Mouse (Mus musculus): ENCODE measurements around the gene Dnaja3. TPM values are rescaled to one million over a fixed set of nuclear protein-coding genes. Genes with fewer than 3 reads are reported as not detected.

Dnaja3 gene
- total RNA-seq (2021), result 10 to 100 TPM; 82.7 to 84.7 TPM

GRCm38 (mm10) chr16:4639831-4640237 lies at the start of gene Dnaja3, which contains the start of gene Vasn:
Gene Dnaja3 (plus strand): TSS chr16:4639989.
Gene Vasn (plus strand): TSS chr16:4639941.
- peak; percentile 91 for DNase-seq

GRCm38 (mm10) chr16:4590236-4590635 lies 49.6 kb upstream of the Dnaja3 start:
- no peak for DNase-seq

GRCm38 (mm10) chr16:4592909-4593875 lies 46.6 kb upstream of the Dnaja3 start:
- DNase-seq, result peak; percentile 74

- DNase-seq, result peak; percentile 74
Measured at GRCm38 (mm10) chr16:4593971-4594813, 45.6 kb upstream of the Dnaja3 start, which contains the start of gene Glis2. Gene Glis2 (plus strand): TSS chr16:4594713.

GRCm38 (mm10) chr16:4594814-4595526 lies 44.8 kb upstream of the Dnaja3 start:
- peak; percentile 65 for DNase-seq

GRCm38 (mm10) chr16:4595527-4595963 lies 44.2 kb upstream of the Dnaja3 start:
- peak; percentile 67 for DNase-seq

GRCm38 (mm10) chr16:4596141-4596728 lies 43.6 kb upstream of the Dnaja3 start:
- no peak for DNase-seq

GRCm38 (mm10) chr16:4596836-4597235 lies 43.0 kb upstream of the Dnaja3 start:
- DNase-seq, result no peak

- DNase-seq, result peak; percentile 47
Measured at GRCm38 (mm10) chr16:4597296-4597695, 42.5 kb upstream of the Dnaja3 start.

- no peak for DNase-seq
Measured at GRCm38 (mm10) chr16:4598041-4598440, 41.7 kb upstream of the Dnaja3 start.

- no peak for DNase-seq
Measured at GRCm38 (mm10) chr16:4598891-4599543, 40.8 kb upstream of the Dnaja3 start.

- DNase-seq, result no peak
Measured at GRCm38 (mm10) chr16:4599616-4600015, 40.2 kb upstream of the Dnaja3 start.

GRCm38 (mm10) chr16:4600701-4601310 lies 39.0 kb upstream of the Dnaja3 start:
- no peak for DNase-seq

- no peak for DNase-seq
Measured at GRCm38 (mm10) chr16:4602189-4602588, 37.6 kb upstream of the Dnaja3 start.

- DNase-seq, result peak; percentile 54
Measured at GRCm38 (mm10) chr16:4602766-4603452, 36.9 kb upstream of the Dnaja3 start.

- DNase-seq, result no peak
Measured at GRCm38 (mm10) chr16:4603453-4603837, 36.3 kb upstream of the Dnaja3 start.

- DNase-seq, result no peak
Measured at GRCm38 (mm10) chr16:4604293-4604837, 35.4 kb upstream of the Dnaja3 start.

- DNase-seq, result no peak
Measured at GRCm38 (mm10) chr16:4605514-4606131, 34.2 kb upstream of the Dnaja3 start.

GRCm38 (mm10) chr16:4606431-4607084 lies 33.2 kb upstream of the Dnaja3 start:
- peak; percentile 73 for DNase-seq

Measured in heart, postnatal 4 days (tissue).